ENCODE assay signal across 20 mouse cellular contexts in genomic region chr17:83726496-83726895, GRCm38 (mm10). TPM values are rescaled to one million over a fixed set of nuclear protein-coding genes. Genes with fewer than 3 reads are reported as not detected.
DNase-seq lines count a peak whose midpoint lies in the region; ATAC-seq lines count a peak whose summit lies in the region.
"Had no signal": no experiment of that assay in that cellular context is flagged by ENCODE, and none has a peak within 500 bp of the region (broad histone marks: within the 10 kb centered on the region; RNA-seq: fewer than 3 reads in every experiment).

No protein-coding gene starts in this region.

- ATAC-seq in kidney, embryonic 15.5 days (replicated peaks; ENCODE audit: low FRiP score), result no peak
- ATAC-seq: forebrain, embryonic 15.5 days had no signal

- H3K4me1 ChIP-seq in kidney, embryonic 15.5 days, result peaks cover 6% of the 10 kb centered on the region
- H3K4me1 ChIP-seq: forebrain, embryonic 15.5 days had no signal

- intact Hi-C loops in heart, postnatal 25 days (cut with DNase I), result no loop called here

- H3K27me3 ChIP-seq in kidney, embryonic 15.5 days, result no peaks in the 10 kb centered on the region
- H3K27me3 ChIP-seq: embryonic facial prominence, embryonic 12.5 days; forebrain, embryonic 15.5 days; hindbrain, embryonic 13.5 days had no signal

- H3K27ac ChIP-seq in kidney, embryonic 15.5 days, result no peak overlapping the region
- H3K27ac ChIP-seq: embryonic facial prominence, embryonic 12.5 days; forebrain, embryonic 15.5 days; heart, embryonic 10.5 days; hindbrain, embryonic 13.5 days had no signal

- DNase-seq in kidney, adult 11 months, result peak; percentile 23
- peak; percentile 40 for DNase-seq in testis, postnatal 10 days (ENCODE audit: low spot score)
- DNase-seq in testis, postnatal 14 days (ENCODE audit: low spot score), result no peak
- peak; percentile 35 to 69 for DNase-seq in kidney, postnatal 25 days
- DNase-seq in heart, postnatal 25 days (ENCODE audit: low spot score), result no peak
- DNase-seq in MN1 (ENCODE audit: low spot score), result no peak
- DNase-seq: adrenal gland, adult 8-10 months; adrenal gland, postnatal 36 days; B cell, adult 2 months; cerebellum, adult 11 months; cerebellum, adult 8-10 months; cerebellum, postnatal 25 days; gastrocnemius, postnatal 10 days; heart, adult 18-20 months; heart, postnatal 10 days had no signal

- no peak overlapping the region for H3K4me2 ChIP-seq in kidney, embryonic 15.5 days
- H3K4me2 ChIP-seq: embryonic facial prominence, embryonic 12.5 days; forebrain, embryonic 15.5 days; hindbrain, embryonic 13.5 days had no signal

- H3K9ac ChIP-seq in kidney, embryonic 15.5 days, result no peak overlapping the region
- H3K9ac ChIP-seq: embryonic facial prominence, embryonic 12.5 days; forebrain, embryonic 15.5 days; hindbrain, embryonic 13.5 days had no signal

- H3K4me3 ChIP-seq in kidney, embryonic 15.5 days (replicated peaks), result no peak overlapping the region
- H3K4me3 ChIP-seq: embryonic facial prominence, embryonic 12.5 days; forebrain, embryonic 15.5 days; heart, embryonic 10.5 days; hindbrain, embryonic 13.5 days had no signal

- 77% methylated on average over 11 of the region's 11 CpGs for WGBS in kidney, embryonic 15.5 days

- no peaks in the 10 kb centered on the region for H3K36me3 ChIP-seq in kidney, embryonic 15.5 days
- H3K36me3 ChIP-seq: forebrain, embryonic 15.5 days had no signal

- no peaks in the 10 kb centered on the region for H3K9me3 ChIP-seq in kidney, embryonic 15.5 days (replicated peaks)
- H3K9me3 ChIP-seq: embryonic facial prominence, embryonic 12.5 days; forebrain, embryonic 15.5 days; heart, embryonic 10.5 days; hindbrain, embryonic 13.5 days had no signal

RNA-seq across cellular contexts. Expression of gene Mta3, which starts 20.5 kb away (rescaled TPM):
- polyA plus RNA-seq in kidney, embryonic 15.5 days (2015; fragmentation: Nextera tagmentation; extraction: Ambion mirVana), result 39.9 and 45.9 TPM in 2 replicates
- total RNA-seq in heart, postnatal 25 days (2021), result 10 to 100 TPM; 20.7 to 20.9 TPM

Comparison
In these comparisons a context has a peak if more than half of its experiments do, and no peak if none do; other contexts are left out.
1. DNase-seq: peak in kidney, adult 11 months (single experiment), testis, postnatal 10 days (single experiment) and kidney, postnatal 25 days (2 of 2); none in testis, postnatal 14 days (single experiment), heart, postnatal 25 days (single experiment) and MN1 (single experiment).